Mouse (Mus musculus) mesoderm, embryonic 11.5 days (tissue): ENCODE measurements at regions not wholly inside any gene's neighbourhood (a gene's known extent, or its start where the extent isn't known, plus 50 kb on each side); places are given as distances from the start of the nearest gene placed in this dataset.
A peak's percentile ranks its signal among the peaks of the same experiment; 100 is the strongest.

Source experiments
- DNase-seq: peaks from one replicate; pipeline ENCODE4 v3.0.0-alpha.2; 2012; ENCODE audit warnings: low read depth, low spot score

- DNase-seq, result peak; percentile 54
Observed at GRCm38 (mm10) chr7:73637101-73637809, 95.6 kb upstream of the Chd2 start.

DNA sequence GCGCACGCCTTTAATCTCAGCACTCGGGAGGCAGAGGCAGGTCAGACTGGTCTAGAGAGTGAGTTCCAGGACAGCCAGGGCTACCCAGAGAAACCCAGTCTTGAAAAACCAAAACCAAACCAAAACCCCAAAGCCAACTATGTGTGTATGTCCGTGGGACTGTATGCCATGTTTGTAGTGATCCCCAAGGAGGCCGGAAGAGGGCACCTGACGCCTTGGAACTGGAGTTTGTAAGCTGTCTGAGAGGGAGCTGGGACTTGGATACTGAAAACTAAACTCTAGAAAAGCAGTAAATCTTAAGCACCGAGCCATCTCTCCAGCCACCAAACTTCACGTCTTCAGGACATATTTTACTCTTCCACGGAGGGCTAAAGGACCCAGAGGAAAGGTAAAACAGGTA is 93.8 kb upstream of the Chd2 start:
- no peak for DNase-seq

DNA sequence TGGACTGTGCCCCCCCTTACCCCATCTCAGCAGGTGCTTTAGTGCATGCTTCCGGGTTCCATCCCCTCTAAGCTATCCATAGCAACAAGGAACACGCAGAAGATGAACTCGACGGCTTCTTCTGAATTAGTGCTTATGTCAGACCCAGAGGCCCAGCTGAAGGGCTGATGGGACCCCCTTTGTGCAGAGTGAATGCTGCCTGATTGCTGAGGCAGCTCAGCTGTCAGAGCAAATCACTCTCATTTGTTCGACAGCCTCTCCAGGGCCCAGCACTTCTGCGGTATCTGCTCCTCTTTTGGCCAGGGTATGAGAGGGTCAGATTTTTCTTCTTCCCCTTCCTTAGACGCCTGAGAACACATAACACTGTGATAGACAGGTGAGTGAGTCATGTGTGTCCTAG is 89.2 kb upstream of the Chd2 start:
- DNase-seq, result no peak

- DNase-seq, result no peak
Observed at GRCm38 (mm10) chr7:73629182-73629581, 87.6 kb upstream of the Chd2 start.

- DNase-seq, result peak; percentile 86
Observed at GRCm38 (mm10) chr7:73628071-73628470, 86.4 kb upstream of the Chd2 start.

- DNase-seq, result no peak
Observed at GRCm38 (mm10) chr7:73626291-73626690, 84.7 kb upstream of the Chd2 start.

- no peak for DNase-seq
Observed at GRCm38 (mm10) chr7:73625651-73626050, 84.0 kb upstream of the Chd2 start.

DNA sequence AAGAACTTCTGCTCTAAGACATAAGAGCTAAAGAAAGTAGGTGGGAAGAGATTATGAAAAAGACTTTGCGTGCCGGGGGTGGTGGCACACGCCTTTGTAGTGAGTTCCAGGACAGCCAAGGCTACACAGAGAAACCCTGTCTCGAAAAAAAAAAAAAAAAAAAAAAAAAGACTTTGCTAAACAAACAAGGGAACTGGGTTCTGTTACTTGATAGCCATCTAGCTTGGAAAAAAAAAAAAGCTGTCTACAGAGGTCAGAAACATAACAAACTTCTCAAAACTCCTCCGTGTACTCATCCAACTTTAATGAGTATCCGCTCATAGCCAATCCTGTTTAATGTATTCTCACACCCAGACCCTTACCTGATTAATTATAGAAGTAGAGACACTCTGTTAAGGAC is 83.4 kb upstream of the Chd2 start:
- no peak for DNase-seq

- no peak for DNase-seq
Observed at GRCm38 (mm10) chr7:73624093-73624600, 82.5 kb upstream of the Chd2 start.

DNA sequence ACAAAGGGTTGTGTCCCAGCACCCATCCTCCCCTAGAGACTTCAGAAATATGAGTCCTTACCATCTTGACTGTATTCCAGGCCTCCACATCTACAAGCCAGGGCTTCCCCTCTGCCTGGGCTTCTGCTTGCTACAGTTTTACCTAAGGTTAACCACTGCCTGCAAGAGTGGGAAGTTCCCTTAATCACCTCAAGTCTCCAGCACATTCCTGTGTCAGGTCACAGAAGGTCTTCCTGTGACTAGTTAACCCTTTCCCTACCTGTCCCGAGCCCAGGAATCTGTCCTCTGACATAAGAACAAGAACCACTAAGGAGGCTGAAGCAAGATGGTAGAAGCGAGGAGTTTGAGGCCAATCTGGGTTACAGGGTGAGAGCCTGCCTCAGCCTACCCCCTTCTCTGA is 80.8 kb upstream of the Chd2 start:
- DNase-seq, result no peak

GRCm38 (mm10) chr7:73620341-73620740 is 78.7 kb upstream of the Chd2 start:
- DNase-seq, result no peak

- no peak for DNase-seq
Observed at GRCm38 (mm10) chr7:73618758-73619416, 77.3 kb upstream of the Chd2 start.

DNA sequence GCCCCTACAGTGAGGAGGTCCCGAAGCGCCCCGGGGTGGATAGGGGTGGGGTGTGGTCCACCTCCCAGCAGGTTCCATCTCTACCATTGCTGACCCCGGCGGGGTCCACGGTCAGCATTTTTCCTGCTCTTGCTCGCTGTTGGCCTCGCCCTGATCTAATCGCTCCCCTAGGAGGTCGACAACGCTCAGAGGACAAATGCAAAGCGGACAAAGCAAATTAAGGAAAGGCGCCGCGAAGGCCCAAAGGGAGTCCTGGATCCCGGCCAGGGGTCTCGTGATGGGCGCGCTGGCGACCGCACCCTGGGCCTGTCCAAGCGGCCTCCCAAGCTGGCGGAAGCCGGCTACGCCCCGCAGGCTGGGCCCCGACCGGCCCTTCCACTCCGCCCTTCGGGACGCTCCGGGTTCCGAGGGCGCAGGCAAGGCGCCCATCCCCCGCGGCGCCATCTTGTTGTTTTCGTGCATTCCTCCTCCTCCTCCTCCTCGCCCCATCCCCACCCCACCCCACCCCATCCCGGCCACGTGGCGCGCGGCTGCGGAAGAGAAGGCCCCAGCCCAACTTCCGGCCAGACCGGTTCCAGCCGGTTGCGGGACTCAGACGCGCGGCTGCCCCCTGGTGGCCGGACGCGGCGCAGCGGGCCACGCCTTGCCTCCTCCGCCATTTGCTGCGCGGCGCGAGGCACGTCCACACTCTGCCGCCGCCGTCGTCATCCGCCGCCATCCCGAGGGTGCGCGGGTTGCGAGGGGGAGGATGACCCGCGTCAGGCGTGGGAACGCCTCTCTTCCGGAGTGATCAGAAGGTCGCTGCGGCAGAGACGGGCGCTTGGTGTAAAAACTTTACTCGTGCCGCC is 76.5 kb upstream of the Chd2 start:
- peak; percentile 98 for DNase-seq

GRCm38 (mm10) chr7:73616971-73617906 is 75.6 kb upstream of the Chd2 start:
- peak; percentile 66 for DNase-seq

DNA sequence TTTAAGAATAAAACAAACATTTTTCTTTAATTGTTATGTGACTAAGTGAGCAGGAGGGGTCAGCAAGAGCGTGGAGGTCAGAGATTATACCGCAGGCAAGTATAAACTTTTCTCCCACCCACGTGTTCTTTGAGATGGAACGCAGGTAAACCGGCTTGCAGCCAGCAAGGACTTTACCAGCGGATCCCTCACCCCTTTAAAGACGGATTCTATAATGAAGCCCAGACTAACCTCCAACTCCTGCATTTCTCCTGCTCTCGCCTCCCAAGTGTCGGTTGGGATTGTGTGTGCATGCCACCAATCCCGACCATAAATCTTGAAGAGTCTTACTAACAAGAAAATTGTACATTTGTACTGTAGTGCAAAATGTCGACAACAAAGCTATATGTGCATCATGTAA is 74.4 kb upstream of the Chd2 start:
- no peak for DNase-seq

- no peak for DNase-seq
Observed at GRCm38 (mm10) chr7:73614840-73615555, 73.4 kb upstream of the Chd2 start.

DNA sequence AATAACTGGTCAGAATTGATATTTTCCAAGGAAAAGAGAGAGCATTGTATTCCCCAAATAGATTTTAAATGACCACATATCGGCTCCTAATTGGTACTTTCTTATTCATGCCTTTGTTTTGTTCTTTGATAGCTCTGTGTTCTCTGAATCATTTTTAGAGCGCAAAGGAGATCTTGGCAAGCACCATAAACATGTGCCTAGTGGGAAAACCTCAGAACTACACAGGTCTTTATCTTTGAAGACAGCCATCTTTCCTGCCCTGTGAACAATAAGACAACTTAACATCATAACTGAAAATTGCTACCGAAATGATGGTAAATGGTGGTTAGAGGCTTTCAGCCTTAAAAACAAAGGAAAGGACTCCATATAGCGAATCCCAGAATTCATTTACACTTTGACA is 72.7 kb upstream of the Chd2 start:
- DNase-seq, result no peak

DNA sequence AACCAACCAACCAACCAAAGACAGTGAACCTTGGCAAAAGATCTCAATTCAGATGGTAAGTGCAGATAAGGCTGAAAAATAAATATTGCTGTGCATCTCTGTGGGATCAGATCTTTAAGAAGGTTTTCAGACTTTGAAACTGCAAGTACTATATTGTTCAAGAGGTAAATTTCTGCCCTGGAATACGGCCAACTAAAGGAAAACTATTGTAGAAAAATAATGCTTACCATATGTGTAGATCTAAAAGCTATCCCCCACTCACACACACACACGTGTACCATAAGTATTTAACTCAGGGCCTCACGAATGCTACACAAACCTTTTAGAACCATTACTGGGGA is 71.1 kb upstream of the Chd2 start:
- no peak for DNase-seq

GRCm38 (mm10) chr7:73611866-73612751 is 70.5 kb upstream of the Chd2 start:
- DNase-seq, result no peak

DNA sequence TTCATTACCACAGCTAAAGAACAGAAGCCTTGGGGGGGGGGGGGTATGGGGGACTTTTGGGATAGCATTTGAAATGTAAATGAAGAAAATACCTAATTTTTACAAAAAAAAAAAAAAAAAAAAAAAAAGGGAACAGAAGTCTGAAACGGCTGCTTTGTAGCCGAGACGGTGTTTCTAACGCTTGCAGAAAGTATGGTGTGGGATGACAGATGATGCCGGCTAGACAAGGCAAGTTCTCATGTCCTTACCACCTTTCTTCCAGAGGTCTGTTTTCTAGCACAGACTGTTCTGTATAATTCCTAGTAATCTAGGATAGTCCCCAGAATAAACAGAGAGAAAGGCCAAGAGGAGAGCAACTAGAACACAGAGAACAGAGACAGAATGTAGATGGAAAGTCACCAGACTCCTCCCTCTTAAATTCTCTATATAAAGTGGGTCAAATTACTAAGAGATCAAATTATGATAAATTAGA is 67.2 kb upstream of the Chd2 start:
- no peak for DNase-seq
